ENCODE assay signal across 8 mouse cellular contexts in the genomic region with DNA sequence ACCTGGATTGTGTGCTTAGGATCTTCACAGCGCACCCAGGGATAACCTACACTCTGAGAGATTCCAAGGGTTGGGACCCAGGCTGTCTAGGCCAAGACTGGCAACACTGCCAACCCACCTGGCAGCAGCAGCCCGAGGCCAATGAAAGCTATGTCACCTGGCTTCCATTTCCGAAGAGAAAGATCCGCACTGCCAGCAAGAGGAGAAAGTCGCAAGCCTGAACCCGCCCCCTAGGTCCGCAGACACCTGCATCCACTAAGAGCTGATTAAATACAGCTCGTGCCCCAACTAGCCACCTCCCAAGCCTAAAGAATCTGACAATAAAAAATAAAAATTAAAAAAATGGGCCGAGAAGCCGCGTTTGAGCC. TPM values are rescaled to one million over a fixed set of nuclear protein-coding genes. Genes with fewer than 3 reads are reported as not detected.
DNase-seq lines count a peak whose midpoint lies in the region; ATAC-seq and TF ChIP-seq lines count a peak whose summit lies in the region.

No protein-coding gene starts in this region.

- peak; percentile 17 for DNase-seq in kidney, adult 2 months
- DNase-seq in kidney, adult 9 months = no peak
- peak; percentile 20 for DNase-seq in lung, postnatal 36 days
- DNase-seq in testis, postnatal 14 days (ENCODE audit: low spot score) = peak; percentile 10
- DNase-seq in urinary bladder, postnatal 36 days (ENCODE audit: low spot score in 2 of 2) = no peak

- peak overlapping the region; percentile 79 for H3K4me3 ChIP-seq in kidney, adult 2 months (ENCODE audit: insufficient read depth, low read depth, low read length)
- peak overlapping the region; percentile 89 for H3K4me3 ChIP-seq in erythroblast, embryonic 14.5 days (replicated peaks)
- H3K4me3 ChIP-seq in kidney, embryonic 14.5 days (ENCODE audit: low read length) = peak overlapping the region; percentile 81

- H3K4me1 ChIP-seq in kidney, adult 2 months (ENCODE audit: control insufficient read depth, insufficient read depth, low read length) = no peaks in the 10 kb centered on the region; the same call in 1 of the 2 replicates
- peaks cover 45% of the 10 kb centered on the region for H3K4me1 ChIP-seq in erythroblast, embryonic 14.5 days (ENCODE audit: control insufficient read depth)
- peaks cover 12% of the 10 kb centered on the region for H3K4me1 ChIP-seq in kidney, embryonic 14.5 days (ENCODE audit: control insufficient read depth, insufficient read depth, low read length)

- peak overlapping the region; percentile 64 for H3K4me2 ChIP-seq in kidney, embryonic 14.5 days (replicated peaks; ENCODE audit: low read depth, low read length)

- ATAC-seq in activated CD4-positive, CD25-positive, alpha-beta regulatory T cell, adult 4 months = peak; percentile 9
- peak; percentile 2; the same call in 1 of the 2 replicates for ATAC-seq in kidney, embryonic 14.5 days (ENCODE audit: low FRiP score, low TSS enrichment)

- H3K9me3 ChIP-seq in erythroblast, embryonic 14.5 days (ENCODE audit: control insufficient read depth, low read length) = no peaks in the 10 kb centered on the region
- no peaks in the 10 kb centered on the region for H3K9me3 ChIP-seq in kidney, embryonic 14.5 days (ENCODE audit: control insufficient read depth, low read length)

- 3% methylated on average over 11 of the region's 11 CpGs for WGBS in kidney, adult 2 months
- WGBS in kidney, embryonic 14.5 days = 3% methylated on average over 11 of the region's 11 CpGs

- H3K27me3 ChIP-seq in kidney, adult 2 months (replicated peaks; ENCODE audit: control insufficient read depth, insufficient read depth, low read length) = no peaks in the 10 kb centered on the region
- H3K27me3 ChIP-seq in erythroblast, embryonic 14.5 days (ENCODE audit: control insufficient read depth) = no peaks in the 10 kb centered on the region
- no peaks in the 10 kb centered on the region for H3K27me3 ChIP-seq in kidney, embryonic 14.5 days (ENCODE audit: control insufficient read depth, insufficient read depth, low read length)

- TF ChIP-seq POLR2A in kidney, adult 2 months (IDR thresholded peaks at IDR 0.05; ENCODE audit: low read depth, low read length) = no peak

- H3K9ac ChIP-seq in kidney, embryonic 14.5 days (ENCODE audit: low read depth, low read length) = peak overlapping the region; percentile 78

- no peak for TF ChIP-seq CTCF in kidney, adult 2 months (conservative IDR thresholded peaks at IDR 0.05; ENCODE audit: insufficient read depth, insufficient read length, low read depth, low read length)

- H3K27ac ChIP-seq in kidney, adult 2 months (ENCODE audit: insufficient read depth, low read depth, low read length) = peak overlapping the region; percentile 4
- H3K27ac ChIP-seq in kidney, embryonic 14.5 days (ENCODE audit: low read depth, low read length) = no peak overlapping the region

- no peaks in the 10 kb centered on the region for H3K36me3 ChIP-seq in kidney, adult 2 months (ENCODE audit: control insufficient read depth, insufficient read depth, low read length)
- H3K36me3 ChIP-seq in erythroblast, embryonic 14.5 days (ENCODE audit: control insufficient read depth) = no peaks in the 10 kb centered on the region; the same call in 1 of the 2 replicates
- H3K36me3 ChIP-seq in kidney, embryonic 14.5 days (ENCODE audit: control insufficient read depth, insufficient read depth, low read length) = peaks cover 12% of the 10 kb centered on the region; the same call in 1 of the 2 replicates

RNA-seq across cellular contexts. Expression of a gene that starts 0.5 kb away (rescaled TPM):
- 20.6 and 21.0 TPM in 2 replicates for polyA plus RNA-seq in kidney, adult 2 months (2012; rRNA removed)
- polyA plus RNA-seq in activated CD4-positive, CD25-positive, alpha-beta regulatory T cell, adult 4 months (2017; shearing (Covaris generic)) = 10 to 100 TPM; 39.5 to 41.6 TPM
- polyA plus RNA-seq in erythroblast, embryonic 14.5 days (2012) = 0.19 and 0.23 TPM in 2 replicates
- polyA plus RNA-seq in kidney, embryonic 14.5 days (2014; fragmentation: Nextera tagmentation; extraction: Ambion mirVana) = 16.9 and 25.2 TPM in 2 replicates

RNA-seq across cellular contexts. Expression of a gene that starts 2.8 kb away (rescaled TPM):
- polyA plus RNA-seq in kidney, adult 2 months (2012; rRNA removed) = 4.3 and 5.4 TPM in 2 replicates
- polyA plus RNA-seq in activated CD4-positive, CD25-positive, alpha-beta regulatory T cell, adult 4 months (2017; shearing (Covaris generic)) = 100 to 1,000 TPM in 1 of 2 experiments, 10 to 100 TPM in 1; 92.7 to 102 TPM
- polyA plus RNA-seq in erythroblast, embryonic 14.5 days (2012) = 0.07 TPM in 1 of 2 replicates, not detected in the other
- polyA plus RNA-seq in kidney, embryonic 14.5 days (2014; fragmentation: Nextera tagmentation; extraction: Ambion mirVana) = 51.7 and 51.8 TPM in 2 replicates

RNA-seq across cellular contexts. Expression of a gene that starts 45.1 kb away (rescaled TPM):
- polyA plus RNA-seq in kidney, adult 2 months (2012; rRNA removed) = 0.16 and 0.28 TPM in 2 replicates
- polyA plus RNA-seq in activated CD4-positive, CD25-positive, alpha-beta regulatory T cell, adult 4 months (2017; shearing (Covaris generic)) = not detected
- not detected in 2 replicates for polyA plus RNA-seq in erythroblast, embryonic 14.5 days (2012)
- polyA plus RNA-seq in kidney, embryonic 14.5 days (2014; fragmentation: Nextera tagmentation; extraction: Ambion mirVana) = not detected in 2 replicates

Comparison
In these comparisons a context has a peak if more than half of its experiments do, and no peak if none do; other contexts are left out.
1. DNase-seq: peak in kidney, adult 2 months (single experiment), lung, postnatal 36 days (single experiment) and testis, postnatal 14 days (single experiment); none in kidney, adult 9 months (single experiment) and urinary bladder, postnatal 36 days (0 of 2).
2. RNA of a gene that starts 0.5 kb away (polyA plus RNA-seq): 39.5 to 41.6 TPM in activated CD4-positive, CD25-positive, alpha-beta regulatory T cell, adult 4 months, 16.9 to 25.2 TPM in kidney, embryonic 14.5 days and 20.6 to 21.0 TPM in kidney, adult 2 months; 0.19 to 0.23 TPM in erythroblast, embryonic 14.5 days; every median in the first group is over 10 times any median in the second.
3. Peak in every context shown above with its lines, with median percentiles within 50 percentile points of each other: H3K4me3 ChIP-seq.